Mouse (Mus musculus) yolk sac, embryonic 10.5 days (tissue): ENCODE results near the gene Igdcc3.

Experiments used
- DNase-seq: peaks from one replicate; pipeline ENCODE4 v3.0.0-alpha.2; 2017; ENCODE audit warnings: low spot score

The Igdcc3 gene

GRCm38 (mm10) chr9:65175939-65176871, 35.2 kb downstream of the Igdcc3 start:
- no peak for DNase-seq

- DNase-seq: no peak
Measured at GRCm38 (mm10) chr9:65177497-65177896, 36.5 kb downstream of the Igdcc3 start.

- DNase-seq: no peak
Measured at GRCm38 (mm10) chr9:65177912-65178311, 36.9 kb downstream of the Igdcc3 start.

- DNase-seq: peak; percentile 72
Measured at GRCm38 (mm10) chr9:65178336-65179213, 37.6 kb downstream of the Igdcc3 start.

GRCm38 (mm10) chr9:65179817-65180624, 39.0 kb downstream of the Igdcc3 start:
- no peak for DNase-seq

GRCm38 (mm10) chr9:65188599-65188998, 47.6 kb downstream of the Igdcc3 start:
- DNase-seq: peak; percentile 77

GRCm38 (mm10) chr9:65190306-65190705, 49.3 kb downstream of the Igdcc3 start:
- no peak for DNase-seq

- DNase-seq: peak; percentile 81
Measured at GRCm38 (mm10) chr9:65191389-65191754, 50.4 kb downstream of the Igdcc3 start.

- peak; percentile 79 for DNase-seq
Measured at GRCm38 (mm10) chr9:65191755-65192469, 50.9 kb downstream of the Igdcc3 start.

- no peak for DNase-seq
Measured at GRCm38 (mm10) chr9:65193214-65193613, 52.2 kb downstream of the Igdcc3 start.

- DNase-seq: no peak
Measured at GRCm38 (mm10) chr9:65195053-65195452, 54.1 kb downstream of the Igdcc3 start, which contains the start of gene Parp16. Parp16 (plus strand) TSS chr9:65195353.

- DNase-seq: no peak
Measured at GRCm38 (mm10) chr9:65195621-65195981, 54.6 kb downstream of the Igdcc3 start.

- DNase-seq: peak; percentile 91
Measured at GRCm38 (mm10) chr9:65195982-65196737, 55.2 kb downstream of the Igdcc3 start.

- peak; percentile 91 for DNase-seq
Measured at GRCm38 (mm10) chr9:65196738-65197569, 56.0 kb downstream of the Igdcc3 start.

GRCm38 (mm10) chr9:65197826-65198225, 56.8 kb downstream of the Igdcc3 start:
- no peak for DNase-seq

GRCm38 (mm10) chr9:65199723-65200122, 58.7 kb downstream of the Igdcc3 start:
- DNase-seq: no peak

- no peak for DNase-seq
Measured at GRCm38 (mm10) chr9:65200606-65201005, 59.6 kb downstream of the Igdcc3 start.

- DNase-seq: no peak
Measured at GRCm38 (mm10) chr9:65201021-65201380, 60.0 kb downstream of the Igdcc3 start.

GRCm38 (mm10) chr9:65201381-65202164, 60.6 kb downstream of the Igdcc3 start:
- DNase-seq: peak; percentile 87
